Mouse (Mus musculus): Measurements from ENCODE around the gene Lancl2. TPM values are rescaled to one million over a fixed set of nuclear protein-coding genes. Genes with fewer than 3 reads are reported as not detected.

The Lancl2 gene
- polyA plus RNA-seq (2012; fragmentation: generic; extraction: Trizol) = 8.4 TPM
- long read RNA-seq, experiment 1, transcript Lancl2-201 (9 exons, 2,509 nt) = major isoform, 13 of 16 reads
- long read RNA-seq, experiment 1, partial matches to known transcripts = 1 of 16 reads
- long read RNA-seq, experiment 1, other reads (novel, unspliced or antisense) = 1 of 16 reads
- long read RNA-seq, experiment 2, transcript Lancl2-201 (9 exons, 2,509 nt) = major isoform, 194 of 218 reads
- long read RNA-seq, experiment 2, partial matches to known transcripts = 6 of 218 reads
- long read RNA-seq, experiment 2, other reads (novel, unspliced or antisense) = 13 of 218 reads

DNA sequence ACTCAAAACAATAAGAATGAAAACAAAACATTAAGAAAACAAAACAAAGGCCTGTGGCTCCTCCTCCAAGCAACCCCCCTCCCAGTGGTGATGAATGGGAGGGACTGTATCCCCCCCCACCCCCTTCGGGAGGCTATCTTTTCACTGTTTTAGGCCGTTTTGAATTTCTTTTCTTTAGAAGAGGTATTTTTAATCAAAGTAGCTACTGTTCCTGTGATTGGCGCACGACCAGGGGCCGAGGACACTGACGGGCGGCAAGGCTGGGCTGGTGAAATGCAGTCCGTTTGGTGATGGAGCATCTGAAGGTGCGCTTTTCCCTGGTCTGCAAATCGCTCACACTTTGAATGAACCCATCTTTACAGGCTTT, at the start of gene Lancl2:
TSS of gene Lancl2 (plus strand) at position 165 of the 367 bp plus-strand sequence.
- Histone ChIP-seq H3K79me2 (ENCODE audit: control insufficient read depth, insufficient read depth) (peaks cover 15% of the 10 kb centered on the region), H3K79me3 (ENCODE audit: low read depth) (peaks cover 3% of the 10 kb centered on the region)

DNA sequence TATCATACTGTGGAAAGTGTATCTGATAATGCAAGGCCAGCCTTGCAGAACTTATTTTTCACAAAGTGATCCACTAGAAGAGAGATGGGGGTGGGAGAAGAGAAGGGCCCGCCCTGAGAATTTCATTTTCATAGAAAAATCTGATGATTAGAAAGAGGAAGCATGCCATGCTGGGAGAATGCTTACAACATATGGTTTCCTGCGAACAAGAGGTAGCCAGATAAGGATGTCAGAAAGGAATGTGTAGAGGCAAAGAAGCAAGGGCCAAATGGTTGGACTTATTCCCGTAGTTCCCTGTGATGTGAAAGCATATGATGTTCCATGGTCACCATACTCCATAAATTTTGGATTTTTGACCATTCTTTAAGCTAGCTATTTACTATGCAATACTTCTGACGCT, 41.0 kb upstream of the Lancl2 start:
- Histone ChIP-seq H3K79me2 (ENCODE audit: control insufficient read depth, insufficient read depth) (no peaks in the 10 kb centered on the region), H3ac (ENCODE audit: control insufficient read depth, insufficient read length, low read depth) (no peak overlapping the region), H3K79me3 (ENCODE audit: low read depth) (no peaks in the 10 kb centered on the region), H3K27me3 (ENCODE audit: control insufficient read depth, insufficient read depth, insufficient read length) (no peaks in the 10 kb centered on the region), H3K36me3 (ENCODE audit: control insufficient read depth, insufficient read depth) (no peaks in the 10 kb centered on the region), H3K4me3 (ENCODE audit: insufficient read depth, poor library complexity, severe bottlenecking) (no peak overlapping the region)
- TF ChIP-seq MAX (IDR thresholded peaks at IDR 0.05) (no peak), MYOD1 (IDR thresholded peaks at IDR 0.05; ENCODE audit: control insufficient read depth, insufficient read length, low read depth) (no peak), MYOG (IDR thresholded peaks at IDR 0.05; ENCODE audit: control insufficient read depth, extremely low read depth, insufficient read length) (no peak), USF1 (IDR thresholded peaks at IDR 0.05; ENCODE audit: low read depth) (no peak)

More for the DNA sequence above, at the start of gene Lancl2:
- Histone ChIP-seq H3K36me3 (ENCODE audit: control insufficient read depth, insufficient read depth) (no peaks in the 10 kb centered on the region), H3K4me3 (ENCODE audit: insufficient read depth, poor library complexity, severe bottlenecking) (peak within 1 kb of the TSS; percentile 60), H3K27me3 (ENCODE audit: control insufficient read depth, insufficient read depth, insufficient read length) (no peaks in the 10 kb centered on the region), H3ac (ENCODE audit: control insufficient read depth, insufficient read length, low read depth) (peak within 1 kb of the TSS; percentile 73)
- TF ChIP-seq USF1 (IDR thresholded peaks at IDR 0.05; ENCODE audit: low read depth) = no peak
- no peak for TF ChIP-seq FOSL1 (IDR thresholded peaks at IDR 0.05; ENCODE audit: insufficient read depth, low read length, poor library complexity, severe bottlenecking)
- TF ChIP-seq CTCF (IDR thresholded peaks at IDR 0.05; ENCODE audit: control insufficient read depth, insufficient read depth, insufficient read length) = no peak
- TF ChIP-seq MYOD1 (IDR thresholded peaks at IDR 0.05; ENCODE audit: control insufficient read depth, insufficient read length, low read depth) = no peak
- TF ChIP-seq MAX (IDR thresholded peaks at IDR 0.05) = no peak
- no peak for TF ChIP-seq CEBPB (IDR thresholded peaks at IDR 0.05; ENCODE audit: low read depth)
- TF ChIP-seq MYOG (IDR thresholded peaks at IDR 0.05; ENCODE audit: control insufficient read depth, extremely low read depth, insufficient read length) = no peak

DNA sequence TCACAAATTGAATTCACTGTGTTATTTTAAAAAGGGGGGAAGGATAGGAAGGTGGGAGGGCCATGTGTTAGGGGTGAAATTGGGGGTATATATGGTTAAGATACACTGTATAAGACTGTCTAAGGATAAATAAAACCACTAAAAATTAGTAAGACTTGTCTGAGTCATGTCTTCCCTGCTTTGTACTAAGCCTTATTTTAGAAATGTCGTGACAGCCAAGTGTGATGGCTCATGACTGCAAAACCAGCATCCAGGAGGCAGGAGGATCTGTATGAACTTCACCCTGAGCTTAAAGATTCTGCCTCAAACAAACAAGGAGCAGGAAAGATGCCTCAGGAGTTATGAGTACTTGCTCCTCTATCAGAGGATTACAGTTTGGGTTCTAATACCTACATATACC, 18.2 kb upstream of the Lancl2 start:
- H3K27me3 ChIP-seq (ENCODE audit: control insufficient read depth, insufficient read depth, insufficient read length) = no peaks in the 10 kb centered on the region
- no peak overlapping the region for H3ac ChIP-seq (ENCODE audit: control insufficient read depth, insufficient read length, low read depth)

DNA sequence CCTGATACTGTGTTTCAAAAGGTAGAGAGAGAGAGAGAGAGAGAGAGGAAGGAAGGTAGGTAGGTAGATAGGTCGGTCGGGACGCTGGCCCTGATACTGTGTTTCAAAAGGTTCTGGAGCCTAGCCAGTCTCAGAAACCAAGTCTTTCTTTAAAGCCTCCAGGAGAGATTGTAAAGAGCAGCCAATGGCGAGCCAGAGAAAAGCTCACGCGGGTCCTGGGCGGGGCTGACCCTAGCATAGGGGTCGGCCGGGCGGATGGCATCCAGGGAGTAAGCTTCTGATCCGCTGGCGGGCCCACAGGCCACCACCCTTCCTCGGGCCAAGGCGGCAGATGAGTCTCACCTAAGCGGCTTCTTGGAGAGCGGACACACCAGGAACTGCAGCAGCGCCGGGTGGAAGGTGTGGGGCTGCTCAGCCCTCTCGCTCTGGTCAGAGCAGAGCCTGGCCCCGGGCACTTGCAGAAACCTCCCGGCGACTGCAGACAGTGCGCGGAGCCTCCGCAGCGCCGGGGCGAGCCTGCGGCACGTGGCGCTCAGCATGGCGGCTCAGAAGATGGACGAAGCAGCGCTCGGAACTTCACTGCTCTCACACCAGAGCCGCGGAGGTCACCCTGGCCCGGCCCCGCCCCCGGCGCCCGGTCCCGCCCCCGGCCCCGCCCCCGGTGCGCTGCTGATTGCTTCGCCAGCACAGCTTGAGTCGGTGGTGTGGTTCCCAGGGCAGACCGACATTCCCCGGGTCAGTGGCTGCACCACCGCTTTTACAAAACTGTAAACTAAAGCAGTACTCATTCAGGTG, 10.7 kb upstream of the Lancl2 start, which contains the start of gene Pyurf:
TSS of gene Pyurf (minus strand) at position 612 of the 795 bp plus-strand sequence.
- Histone ChIP-seq H3ac (ENCODE audit: control insufficient read depth, insufficient read length, low read depth) (peak within 1 kb of the TSS; percentile 67), H3K36me3 (ENCODE audit: control insufficient read depth, insufficient read depth) (peaks cover 19% of the 10 kb centered on the region), H3K27me3 (ENCODE audit: control insufficient read depth, insufficient read depth, insufficient read length) (no peaks in the 10 kb centered on the region), H3K79me3 (ENCODE audit: low read depth) (peaks cover 2% of the 10 kb centered on the region), H3K79me2 (ENCODE audit: control insufficient read depth, insufficient read depth) (peaks cover 15% of the 10 kb centered on the region), H3K4me3 (ENCODE audit: insufficient read depth, poor library complexity, severe bottlenecking) (peak within 1 kb of the TSS; percentile 64)
- TF ChIP-seq CEBPB (IDR thresholded peaks at IDR 0.05; ENCODE audit: low read depth) (no peak), USF1 (IDR thresholded peaks at IDR 0.05; ENCODE audit: low read depth) (peak; percentile 71), MAX (IDR thresholded peaks at IDR 0.05) (peak; percentile 92)

More for the DNA sequence above, 18.2 kb upstream of the Lancl2 start:
- TF ChIP-seq USF1 (IDR thresholded peaks at IDR 0.05; ENCODE audit: low read depth) (no peak), MAX (IDR thresholded peaks at IDR 0.05) (no peak), MYOG (IDR thresholded peaks at IDR 0.05; ENCODE audit: control insufficient read depth, extremely low read depth, insufficient read length) (no peak), MYOD1 (IDR thresholded peaks at IDR 0.05; ENCODE audit: control insufficient read depth, insufficient read length, low read depth) (no peak), CTCF (IDR thresholded peaks at IDR 0.05; ENCODE audit: control insufficient read depth, insufficient read depth, insufficient read length) (no peak), CEBPB (IDR thresholded peaks at IDR 0.05; ENCODE audit: low read depth) (no peak), FOSL1 (IDR thresholded peaks at IDR 0.05; ENCODE audit: insufficient read depth, low read length, poor library complexity, severe bottlenecking) (no peak)
- Histone ChIP-seq H3K79me3 (ENCODE audit: low read depth) (no peaks in the 10 kb centered on the region), H3K4me3 (ENCODE audit: insufficient read depth, poor library complexity, severe bottlenecking) (no peak overlapping the region), H3K79me2 (ENCODE audit: control insufficient read depth, insufficient read depth) (no peaks in the 10 kb centered on the region), H3K36me3 (ENCODE audit: control insufficient read depth, insufficient read depth) (peaks cover 15% of the 10 kb centered on the region)

DNA sequence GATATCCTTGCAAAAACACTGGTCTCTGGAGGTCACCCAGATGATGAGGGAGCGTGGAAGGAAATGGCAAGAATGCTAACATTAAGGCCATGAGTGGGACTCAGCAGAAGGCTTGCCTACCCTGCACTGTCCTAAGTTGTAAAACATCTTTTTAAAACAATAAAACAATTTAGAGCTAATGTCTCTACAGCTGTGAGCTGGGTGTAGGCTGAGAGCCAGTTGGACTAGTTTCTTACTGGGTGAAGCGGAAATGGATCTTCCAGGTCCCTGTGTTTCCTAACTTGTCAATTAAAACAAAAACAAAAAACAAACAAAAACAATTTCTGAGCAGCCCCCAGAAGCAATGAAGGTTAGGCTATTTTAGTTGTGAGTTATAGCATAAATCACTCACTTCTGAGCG, 9.2 kb upstream of the Lancl2 start:
- TF ChIP-seq MAX (IDR thresholded peaks at IDR 0.05) = no peak
- no peak for TF ChIP-seq CEBPB (IDR thresholded peaks at IDR 0.05; ENCODE audit: low read depth)
- no peak for TF ChIP-seq CTCF (IDR thresholded peaks at IDR 0.05; ENCODE audit: control insufficient read depth, insufficient read depth, insufficient read length)
- no peak for TF ChIP-seq FOSL1 (IDR thresholded peaks at IDR 0.05; ENCODE audit: insufficient read depth, low read length, poor library complexity, severe bottlenecking)
- Histone ChIP-seq H3K36me3 (ENCODE audit: control insufficient read depth, insufficient read depth) (peaks cover 15% of the 10 kb centered on the region), H3K27me3 (ENCODE audit: control insufficient read depth, insufficient read depth, insufficient read length) (no peaks in the 10 kb centered on the region), H3ac (ENCODE audit: control insufficient read depth, insufficient read length, low read depth) (no peak overlapping the region), H3K79me3 (ENCODE audit: low read depth) (peaks cover 2% of the 10 kb centered on the region), H3K79me2 (ENCODE audit: control insufficient read depth, insufficient read depth) (peaks cover 15% of the 10 kb centered on the region), H3K4me3 (ENCODE audit: insufficient read depth, poor library complexity, severe bottlenecking) (no peak overlapping the region)

Data from C2C12 (cell line).